Mouse (Mus musculus): ENCODE results near the gene Dnm2. TPM values are rescaled to one million over a fixed set of nuclear protein-coding genes. Genes with fewer than 3 reads are reported as not detected.
"Not testable (repeated sequence)": the region's sequence is repeated elsewhere in the genome, so short reads cannot be mapped to it uniquely, and the experiment has no call there.

Gene Dnm2
- total RNA-seq, 2 experiments from 2014 or later = 111 to 116 TPM

GRCm38 (mm10) chr9:21454556-21454955 is 29.8 kb downstream of the Dnm2 start:
- no peak for DNase-seq (ENCODE audit: low spot score in 2 of 2)

DNA sequence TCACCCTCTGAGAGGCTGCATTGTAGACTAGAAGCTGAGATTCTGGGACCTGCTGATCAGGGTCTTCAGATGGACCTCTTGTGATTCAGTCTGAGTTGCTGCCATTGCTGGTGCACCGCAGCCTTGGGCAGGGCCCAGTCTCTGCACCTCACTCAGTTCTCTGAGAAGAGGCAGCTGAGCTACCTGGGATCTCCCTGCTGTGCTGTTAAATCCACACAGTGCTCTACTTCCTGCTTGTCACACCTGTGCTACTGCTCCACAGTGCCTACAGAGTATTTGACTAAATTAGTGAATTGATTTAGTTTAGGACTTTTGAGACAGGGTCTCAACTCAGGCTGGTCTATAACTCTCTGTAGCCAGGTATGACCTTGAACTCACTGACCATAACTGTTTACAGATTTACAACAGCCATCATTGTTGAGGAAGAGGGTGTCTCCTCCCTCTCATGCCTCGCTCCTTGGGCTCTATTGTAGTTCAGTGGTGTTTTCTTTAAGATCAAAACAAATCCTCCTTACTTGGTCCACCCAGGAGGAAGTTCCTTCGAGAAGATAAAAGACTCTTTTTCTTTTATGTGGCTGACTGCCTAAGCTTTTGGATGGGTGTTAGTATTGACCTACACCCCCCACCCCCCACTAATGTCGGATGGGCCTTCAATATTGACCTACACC is 30.5 kb downstream of the Dnm2 start:
- DNase-seq (ENCODE audit: low spot score in 2 of 2) = no peak

GRCm38 (mm10) chr9:21456246-21456929 is 31.7 kb downstream of the Dnm2 start:
- no peak for DNase-seq (ENCODE audit: low spot score in 2 of 2)

DNA sequence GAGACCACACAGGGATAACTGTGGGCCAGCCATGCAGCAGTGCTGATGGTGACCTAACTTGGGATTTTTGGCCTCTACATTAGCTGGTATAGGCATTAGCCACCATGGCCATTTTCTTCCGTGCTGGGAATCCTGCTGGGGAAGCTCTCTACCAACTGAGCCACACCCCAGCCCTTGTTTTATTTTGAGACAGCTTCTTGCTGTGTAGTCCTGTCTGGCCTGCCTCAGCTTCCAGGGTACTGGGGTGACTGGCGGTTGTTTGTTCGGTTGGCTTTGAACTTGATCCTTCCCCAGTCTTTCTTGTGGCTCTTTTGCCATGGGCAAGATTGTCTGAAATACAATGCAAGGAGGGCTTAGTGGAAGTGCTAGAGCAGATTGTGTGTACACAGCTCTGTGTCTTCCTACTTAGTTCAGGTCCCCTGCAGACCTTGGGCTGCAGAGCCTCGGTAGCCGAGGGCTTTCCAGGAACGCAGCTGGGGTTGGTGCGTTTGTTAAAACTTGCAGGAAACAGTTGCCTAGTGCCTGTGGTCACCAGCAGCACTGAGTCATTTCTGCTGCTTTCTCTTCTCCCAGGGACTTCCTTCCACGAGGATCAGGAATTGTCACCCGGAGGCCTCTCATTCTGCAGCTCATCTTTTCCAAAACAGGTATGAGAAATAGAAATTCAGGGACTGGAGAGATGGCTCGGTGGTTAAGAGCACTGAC is 32.4 kb downstream of the Dnm2 start:
- DNase-seq (ENCODE audit: low spot score in 2 of 2) = no peak

DNA sequence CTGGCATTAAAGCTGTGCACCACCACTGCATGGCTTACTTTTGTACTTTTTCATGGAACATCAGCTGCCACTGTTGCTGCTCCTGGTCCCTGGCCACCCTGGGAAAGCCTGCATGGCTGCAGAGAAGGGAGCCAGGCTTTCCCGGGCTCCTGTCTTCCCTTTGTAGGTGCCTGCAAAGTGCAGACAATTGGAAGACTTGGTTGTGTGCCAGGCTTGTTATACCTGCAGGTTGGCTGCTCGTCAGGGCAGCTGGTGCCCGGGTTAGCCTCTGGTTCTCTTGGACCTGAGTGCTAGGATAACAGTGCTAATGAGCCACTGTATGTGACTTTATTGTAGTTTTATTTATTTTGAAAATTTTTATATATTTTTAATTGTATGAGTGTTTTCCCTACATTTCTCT is 34.1 kb downstream of the Dnm2 start:
- no peak for DNase-seq (ENCODE audit: low spot score in 2 of 2)

DNA sequence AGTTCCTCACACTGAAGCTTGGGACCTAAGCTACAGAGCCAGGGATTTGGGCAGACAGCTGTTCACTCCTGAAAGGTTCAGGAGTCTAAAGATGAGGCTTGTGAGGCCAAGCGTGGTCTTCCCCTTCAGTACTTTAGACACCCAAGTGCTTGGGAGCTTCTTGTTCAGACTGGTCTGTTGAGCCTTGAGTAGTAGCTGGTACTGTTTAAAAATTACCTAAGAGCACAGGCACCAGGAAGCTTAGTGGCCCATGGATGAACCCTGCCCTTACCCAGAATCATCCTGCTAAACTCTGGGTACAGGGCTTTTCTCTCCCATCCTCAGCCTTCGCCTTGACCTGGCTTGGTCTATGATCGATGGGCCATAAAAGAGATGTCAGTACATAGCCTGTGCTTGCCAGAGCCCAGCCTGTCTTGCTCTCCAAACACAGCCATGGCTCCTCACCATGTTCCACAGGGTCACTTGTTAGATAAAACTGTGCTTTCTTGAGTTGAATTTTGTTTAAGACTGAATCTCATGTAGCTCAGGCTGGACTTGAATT is 35.8 kb downstream of the Dnm2 start:
- no peak for DNase-seq (ENCODE audit: low spot score in 2 of 2)

DNA sequence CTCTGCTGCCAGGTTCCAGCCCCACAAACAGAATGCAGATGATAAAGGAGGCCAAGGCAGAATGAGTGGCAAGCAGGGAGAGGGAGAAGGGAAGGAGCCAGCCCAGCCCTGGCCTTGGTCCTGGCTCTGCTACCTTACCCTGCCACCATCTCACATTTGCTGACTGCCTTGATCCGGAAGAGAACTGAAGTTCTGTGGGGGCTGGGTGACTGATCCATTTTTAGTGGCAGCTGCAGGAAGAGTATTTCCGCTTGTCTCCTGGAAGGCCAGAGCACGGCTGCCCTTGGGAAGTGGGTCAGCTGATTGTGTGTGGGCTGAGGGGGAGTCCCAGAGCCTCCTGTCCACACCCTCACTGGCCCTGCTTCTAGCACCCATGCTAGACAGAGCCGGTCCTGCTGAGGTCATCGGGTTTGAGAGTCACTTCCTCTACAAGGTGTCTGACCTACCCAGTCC is 38.5 kb downstream of the Dnm2 start:
- DNase-seq (ENCODE audit: low spot score in 2 of 2) = peak; percentile 30 to 63

GRCm38 (mm10) chr9:21463766-21464564 is 39.3 kb downstream of the Dnm2 start:
- DNase-seq (ENCODE audit: low spot score in 2 of 2) = no peak

- DNase-seq (ENCODE audit: low spot score in 2 of 2) = not testable (repeated sequence)
Observed at GRCm38 (mm10) chr9:21464565-21464928, 39.8 kb downstream of the Dnm2 start.

DNA sequence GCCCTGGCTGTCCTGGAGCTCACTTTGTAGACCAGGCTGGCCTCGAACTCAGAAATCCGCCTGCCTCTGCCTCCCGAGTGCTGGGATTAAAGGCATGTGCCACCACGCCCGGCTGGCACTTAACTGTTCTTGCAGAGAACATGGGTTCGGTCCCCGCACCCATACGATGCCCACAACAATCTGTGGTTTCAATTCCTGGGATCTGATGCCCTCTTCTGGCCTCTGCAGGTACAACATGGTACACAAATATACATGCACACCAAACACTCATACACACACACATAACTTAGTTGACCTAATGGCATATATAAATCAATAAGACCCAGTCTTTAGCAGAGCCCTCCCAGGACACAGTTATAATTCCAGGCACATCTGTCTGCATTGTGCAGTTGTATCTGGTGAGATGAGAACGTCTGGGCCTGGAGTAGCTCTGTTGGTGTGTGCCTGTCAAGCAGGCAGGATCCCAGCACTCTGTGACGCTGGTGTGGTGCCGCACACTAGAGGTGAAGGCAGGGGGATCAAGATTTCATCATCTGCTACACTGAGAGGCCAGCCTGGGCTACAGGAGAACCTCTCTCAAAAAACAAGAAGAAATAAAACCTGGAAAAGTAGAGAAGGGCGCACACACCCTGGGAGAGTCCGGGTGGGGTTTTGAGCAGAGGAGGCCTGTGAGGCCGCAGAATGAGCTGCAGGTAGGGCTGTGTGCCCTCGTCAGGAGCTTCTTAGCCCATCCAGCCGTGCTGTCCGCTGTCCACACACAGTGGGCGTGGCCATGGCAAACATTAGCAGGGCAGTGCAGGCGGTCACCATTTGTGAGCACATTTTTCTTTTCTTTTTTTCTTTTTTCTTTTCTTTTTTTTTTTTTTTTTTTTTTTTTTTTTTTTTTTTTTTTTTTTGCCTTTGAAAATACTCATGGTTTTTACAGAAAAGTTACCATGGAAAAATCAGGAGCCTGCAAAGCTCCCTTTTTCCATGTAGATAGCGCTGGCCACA is 44.6 kb downstream of the Dnm2 start:
- peak in 1 of 2 experiments; percentile 25 for DNase-seq (ENCODE audit: low spot score in 2 of 2)

DNA sequence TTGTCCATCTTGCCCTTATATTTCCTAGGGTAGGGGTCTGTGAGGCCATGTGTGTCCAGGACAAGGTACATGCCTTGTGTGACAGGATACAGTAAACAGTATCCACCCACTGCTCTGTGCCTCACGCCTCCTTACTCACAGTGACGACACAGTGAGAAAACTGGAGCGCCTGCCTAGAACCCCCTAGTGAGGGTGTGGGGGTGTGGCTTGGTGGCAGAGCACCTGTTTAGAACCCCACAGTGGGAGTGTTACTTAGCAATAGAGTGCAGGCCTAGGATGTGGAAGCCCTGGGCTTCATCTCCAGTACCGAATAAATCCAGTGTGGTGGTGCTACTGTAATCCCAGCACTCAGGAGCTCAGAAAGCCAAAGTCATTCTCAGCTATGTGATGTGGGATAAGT is 48.2 kb downstream of the Dnm2 start:
- no peak for DNase-seq (ENCODE audit: low spot score in 2 of 2)

GRCm38 (mm10) chr9:21477707-21478106 is 53.0 kb downstream of the Dnm2 start:
- DNase-seq (ENCODE audit: low spot score in 2 of 2) = no peak

DNA sequence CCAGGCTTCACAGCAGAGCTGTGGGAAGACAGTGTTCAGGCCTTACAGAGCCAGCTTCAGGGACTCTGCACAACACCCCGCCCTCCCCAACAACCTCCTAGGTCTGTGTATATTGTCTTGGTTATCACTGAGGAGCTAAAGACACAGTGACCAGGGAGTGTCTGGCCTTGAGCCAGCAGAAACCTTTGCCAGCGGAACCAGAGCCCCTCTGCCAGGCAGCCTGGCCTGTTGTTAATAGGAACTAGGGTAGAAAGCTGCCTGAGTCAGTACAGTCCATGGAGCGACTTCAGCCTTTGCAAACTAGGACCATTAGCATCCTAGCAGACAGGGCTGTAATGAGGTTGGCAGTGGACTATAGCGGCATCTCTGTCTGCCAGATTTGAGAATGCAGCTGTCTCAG is 59.4 kb downstream of the Dnm2 start:
- no peak for DNase-seq (ENCODE audit: low spot score in 2 of 2)

GRCm38 (mm10) chr9:21488246-21488645 is 63.5 kb downstream of the Dnm2 start:
- DNase-seq (ENCODE audit: low spot score in 2 of 2) = not testable (repeated sequence)

DNA sequence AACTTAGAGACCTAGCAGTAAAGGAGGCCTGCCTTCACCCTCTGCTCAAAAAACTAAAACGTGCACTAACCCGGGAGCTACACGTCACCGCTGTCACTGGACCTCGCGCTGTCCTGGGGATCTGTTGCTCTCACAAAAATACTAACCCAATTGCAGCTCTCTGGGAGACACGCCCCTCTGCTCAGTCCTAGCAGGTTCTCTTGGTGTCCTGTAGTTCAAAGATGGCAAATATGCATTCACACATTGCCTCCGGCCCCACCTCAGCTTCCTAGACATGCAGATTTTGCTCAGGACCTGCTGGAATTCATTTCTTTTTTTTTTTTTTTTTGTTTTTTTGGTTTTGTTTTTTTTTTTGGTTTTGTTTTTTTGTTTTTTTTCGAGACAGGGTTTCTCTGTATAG is 66.0 kb downstream of the Dnm2 start:
- no peak for DNase-seq (ENCODE audit: low spot score in 2 of 2)

DNA sequence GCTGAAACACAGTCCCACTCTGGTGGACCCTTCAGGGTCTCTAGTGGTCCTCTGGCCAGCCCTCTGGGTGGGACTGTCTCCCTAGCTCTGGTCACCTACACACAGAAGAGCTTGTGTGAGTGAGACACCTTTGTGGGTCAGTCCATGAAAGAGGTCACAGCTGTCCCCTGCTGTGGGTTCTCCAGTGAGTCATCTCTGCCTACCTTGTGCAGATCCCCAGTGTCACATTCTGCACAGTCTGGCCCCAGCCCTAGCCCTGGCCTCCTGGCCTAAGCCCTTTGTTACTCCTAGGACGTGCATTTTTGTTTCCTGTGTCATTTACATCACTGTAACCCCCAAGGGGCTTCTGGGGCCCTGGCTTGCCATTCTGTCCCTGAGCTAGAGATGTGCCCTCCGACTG is 69.2 kb downstream of the Dnm2 start:
- no peak for DNase-seq (ENCODE audit: low spot score in 2 of 2)

DNA sequence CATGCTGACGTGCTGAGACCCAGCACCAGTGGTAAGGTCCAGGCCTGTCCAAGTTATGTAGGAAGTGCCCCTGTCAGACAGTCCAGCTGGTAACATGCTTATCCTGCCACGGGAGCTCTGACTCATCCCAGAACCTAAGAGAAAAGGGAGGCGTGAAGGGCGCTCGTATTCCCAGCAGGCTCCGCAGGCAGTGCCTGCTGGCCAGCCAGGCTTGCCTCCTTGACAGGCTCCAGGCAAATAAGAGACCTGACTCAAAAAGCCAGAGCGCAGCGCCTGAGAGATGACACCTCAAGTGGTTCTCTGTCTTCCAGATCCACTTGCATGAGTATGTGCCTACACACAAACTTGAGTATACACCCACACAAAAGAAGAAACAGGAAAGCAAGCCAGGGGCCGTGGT is 70.0 kb downstream of the Dnm2 start:
- DNase-seq (ENCODE audit: low spot score in 2 of 2) = no peak

- DNase-seq (ENCODE audit: low spot score in 2 of 2) = no peak
Observed at GRCm38 (mm10) chr9:21496308-21497049, 71.8 kb downstream of the Dnm2 start.

- DNase-seq (ENCODE audit: low spot score in 2 of 2) = no peak
Observed at GRCm38 (mm10) chr9:21497050-21497542, 72.4 kb downstream of the Dnm2 start.
